Mouse (Mus musculus): Measurements from ENCODE around the gene Spire2.

Spire2 gene

GRCm38 (mm10) chr8:123416944-123417555 lies 84.5 kb downstream of the Spire2 start:
- no peak for DNase-seq (ENCODE audit: low spot score in 2 of 2)

All from frontal cortex, postnatal 14 days (tissue).